Mouse (Mus musculus) embryonic fibroblast, embryonic 13.5 days (primary cell): Measurements from ENCODE around the gene L2hgdh. TPM values are rescaled to one million over a fixed set of nuclear protein-coding genes. Genes with fewer than 3 reads are reported as not detected.

Experiments
- H3K27ac ChIP-seq: 2 replicates; pipeline ENCODE4 v1.5.1; 2012; ENCODE audit warnings: low read length, control low read depth, inconsistent platforms; ENCODE audit not compliant: insufficient read depth
- H3K4me1 ChIP-seq: 2 replicates; pipeline ENCODE4 v1.6.1; 2011; ENCODE audit warnings: low read length; ENCODE audit not compliant: control insufficient read depth, insufficient read depth
- H3K4me3 ChIP-seq: 2 replicates; pipeline ENCODE4 v1.5.1; 2011; ENCODE audit warnings: mild to moderate bottlenecking, control low read depth, low read length; ENCODE audit not compliant: insufficient read depth
- CTCF ChIP-seq: IDR thresholded peaks from 2 replicates; pipeline ENCODE4 v1.5.1; 2011; ENCODE audit warnings: mild to moderate bottlenecking, control low read depth, low read length, moderate library complexity, borderline replicate concordance; ENCODE audit not compliant: insufficient read depth
- POLR2A ChIP-seq: IDR thresholded peaks from 2 replicates; pipeline ENCODE4 v1.6.1; 2011; ENCODE audit warnings: low read depth, mild to moderate bottlenecking, control low read depth, low read length, moderate library complexity
- polyA plus RNA-seq: library from polyadenylated mRNA; stranded (reverse); fragments of >200 nt; gene quantifications from 2 replicates; pipeline ENCODE4 v1.2.4, GENCODE M21; 2011; ENCODE audit warnings: low read depth; ENCODE audit not compliant: missing spikeins, insufficient read length

The L2hgdh gene
- polyA plus RNA-seq, 1 experiment = 12.7 TPM

GRCm38 (mm10) chr12:69693471-69693870 is 31.2 kb downstream of the L2hgdh start:
- TF ChIP-seq POLR2A (no peak), CTCF (no peak)
- H3K4me1 ChIP-seq = no peaks in the 10 kb centered on the region
- H3K4me3 ChIP-seq = no peak overlapping the region
- H3K27ac ChIP-seq = no peak overlapping the region

GRCm38 (mm10) chr12:69690714-69691113 is 34.0 kb downstream of the L2hgdh start:
- H3K4me1 ChIP-seq = no peaks in the 10 kb centered on the region
- TF ChIP-seq POLR2A (no peak), CTCF (no peak)
- no peak overlapping the region for H3K4me3 ChIP-seq
- H3K27ac ChIP-seq = no peak overlapping the region

- Histone ChIP-seq H3K4me3 (no peak overlapping the region), H3K27ac (no peak overlapping the region), H3K4me1 (no peaks in the 10 kb centered on the region)
- TF ChIP-seq POLR2A (no peak), CTCF (no peak)
Measured at GRCm38 (mm10) chr12:69689094-69689493, 35.6 kb downstream of the L2hgdh start.

- Histone ChIP-seq H3K27ac (no peak overlapping the region), H3K4me1 (no peaks in the 10 kb centered on the region; the same call in 1 of the 2 replicates), H3K4me3 (no peak overlapping the region)
- no peak for TF ChIP-seq POLR2A
- no peak for TF ChIP-seq CTCF
Measured at GRCm38 (mm10) chr12:69688368-69688767, 36.3 kb downstream of the L2hgdh start.

GRCm38 (mm10) chr12:69683537-69683936 is 41.1 kb downstream of the L2hgdh start:
- H3K4me3 ChIP-seq = no peak overlapping the region
- no peak overlapping the region for H3K27ac ChIP-seq

GRCm38 (mm10) chr12:69682788-69683419 is 41.8 kb downstream of the L2hgdh start:
- Histone ChIP-seq H3K4me3 (peak overlapping the region; percentile 22), H3K27ac (peak overlapping the region; percentile 31; the same call in 1 of the 2 replicates), H3K4me1 (peaks cover 4% of the 10 kb centered on the region; the same call in 1 of the 2 replicates)
- no peak for TF ChIP-seq POLR2A
- no peak for TF ChIP-seq CTCF

More at GRCm38 (mm10) chr12:69683537-69683936, 41.1 kb downstream of the L2hgdh start:
- H3K4me1 ChIP-seq = peaks cover 4% of the 10 kb centered on the region; the same call in 1 of the 2 replicates
- no peak for TF ChIP-seq CTCF
- TF ChIP-seq POLR2A = no peak

- peak overlapping the region; percentile 63 for H3K4me3 ChIP-seq
- H3K27ac ChIP-seq = peak overlapping the region; percentile 95
- H3K4me1 ChIP-seq = peaks cover 4% of the 10 kb centered on the region; the same call in 1 of the 2 replicates
- TF ChIP-seq CTCF (no peak), POLR2A (peak; percentile 38; the same call in 1 of the 2 replicates)
Measured at GRCm38 (mm10) chr12:69682065-69682787, 42.4 kb downstream of the L2hgdh start.

- H3K4me3 ChIP-seq = peak within 1 kb of the TSS; percentile 90
- H3K27ac ChIP-seq = peak within 1 kb of the TSS; percentile 95
- H3K4me1 ChIP-seq = peaks cover 4% of the 10 kb centered on the region; the same call in 1 of the 2 replicates
- no peak for TF ChIP-seq POLR2A
- TF ChIP-seq CTCF = no peak
Measured at GRCm38 (mm10) chr12:69681566-69682061, 43.1 kb downstream of the L2hgdh start, which contains the start of gene Sos2. Gene Sos2, minus strand, starts transcription at chr12:69681852.

GRCm38 (mm10) chr12:69680635-69681565 is 43.8 kb downstream of the L2hgdh start:
- Histone ChIP-seq H3K4me1 (peaks cover 4% of the 10 kb centered on the region; the same call in 1 of the 2 replicates), H3K4me3 (peak overlapping the region; percentile 90), H3K27ac (peak overlapping the region; percentile 95)
- TF ChIP-seq CTCF = no peak
- no peak; the same call in none of the 2 replicates for TF ChIP-seq POLR2A
